Mouse (Mus musculus) embryonic stem cell, embryonic (primary cell): ENCODE measurements at regions not wholly inside any gene's neighbourhood (a gene's known extent, or its start where the extent isn't known, plus 50 kb on each side); places are given as distances from the start of the nearest gene placed in this dataset.

Source experiments
- CTCF ChIA-PET, 4 experiments: fragments of 300-600 bp in 2 of 4; fragments of 350-600 bp in 2 of 4; sonication (Branson Sonifier 250); formaldehyde crosslinking; loops; one replicate each; lab custom pipeline; 2022; ENCODE audit warnings: inconsistent platforms in 2 of 4; lab: Charles Lee
- POLR2A ChIA-PET, 4 experiments: fragments of 300-600 bp in 2 of 4; fragments of 350-600 bp in 2 of 4; sonication (Branson Sonifier 250); formaldehyde crosslinking; loops; one replicate each; lab custom pipeline; 2022; ENCODE audit warnings: antibody characterized with exemption in 4 of 4, inconsistent platforms in 1 of 4; lab: Charles Lee

DNA sequence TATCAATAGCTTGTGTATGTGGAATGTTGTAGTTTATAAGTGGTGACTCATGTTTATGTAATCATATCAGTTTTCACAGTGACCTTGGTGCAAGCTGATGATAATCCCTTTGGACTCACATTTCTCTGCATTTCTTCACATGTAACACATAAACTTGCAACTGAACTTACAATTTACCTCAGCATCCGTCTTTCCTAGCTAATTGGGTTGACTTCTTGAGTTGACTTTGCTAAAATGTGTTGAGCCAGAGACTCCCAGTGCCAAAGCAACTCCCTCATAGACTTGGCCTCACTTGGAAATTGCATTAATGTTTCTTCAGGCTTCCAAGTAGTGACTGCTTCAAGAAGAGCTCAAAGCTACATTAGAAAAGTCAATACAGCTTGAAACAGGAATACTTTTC is 172.4 kb downstream of the Rdh14 start:
- ChIA-PET POLR2A (interaction anchor here in 2 of 4 experiments (0.6 kb wide), 2 partner anchors 435 to 479 kb away, joined by 3 to 4 read pairs; no protein-coding TSS in a partner anchor), CTCF (interaction anchor here in 1 of 4 experiments (0.6 kb wide), 1 partner anchor 9 kb away, joined by 3 read pairs; no protein-coding TSS in a partner anchor)

DNA sequence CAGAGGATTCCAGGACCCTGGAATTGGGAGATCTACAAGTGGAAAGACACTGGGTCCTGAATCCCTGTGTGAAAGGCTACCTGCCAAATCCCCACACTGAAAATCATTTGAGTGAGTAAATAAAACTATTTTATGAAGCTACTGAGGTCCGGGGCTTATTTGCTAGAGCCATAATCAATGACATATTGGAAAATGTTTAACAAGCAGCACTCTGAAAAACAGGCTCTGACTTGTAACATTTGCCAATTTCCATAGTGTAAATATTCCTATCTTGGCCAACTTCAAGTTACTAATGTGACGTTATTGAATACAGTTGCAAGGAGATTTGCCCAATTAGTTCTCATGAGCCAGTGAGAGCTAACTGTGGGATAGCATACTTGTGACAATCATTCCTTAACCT is 177.3 kb downstream of the Rdh14 start:
- ChIA-PET CTCF (no interaction called here), POLR2A (interaction anchor here in 1 of 4 experiments (0.6 kb wide), 1 partner anchor 144 kb away, joined by 3 read pairs; no protein-coding TSS in a partner anchor)

DNA sequence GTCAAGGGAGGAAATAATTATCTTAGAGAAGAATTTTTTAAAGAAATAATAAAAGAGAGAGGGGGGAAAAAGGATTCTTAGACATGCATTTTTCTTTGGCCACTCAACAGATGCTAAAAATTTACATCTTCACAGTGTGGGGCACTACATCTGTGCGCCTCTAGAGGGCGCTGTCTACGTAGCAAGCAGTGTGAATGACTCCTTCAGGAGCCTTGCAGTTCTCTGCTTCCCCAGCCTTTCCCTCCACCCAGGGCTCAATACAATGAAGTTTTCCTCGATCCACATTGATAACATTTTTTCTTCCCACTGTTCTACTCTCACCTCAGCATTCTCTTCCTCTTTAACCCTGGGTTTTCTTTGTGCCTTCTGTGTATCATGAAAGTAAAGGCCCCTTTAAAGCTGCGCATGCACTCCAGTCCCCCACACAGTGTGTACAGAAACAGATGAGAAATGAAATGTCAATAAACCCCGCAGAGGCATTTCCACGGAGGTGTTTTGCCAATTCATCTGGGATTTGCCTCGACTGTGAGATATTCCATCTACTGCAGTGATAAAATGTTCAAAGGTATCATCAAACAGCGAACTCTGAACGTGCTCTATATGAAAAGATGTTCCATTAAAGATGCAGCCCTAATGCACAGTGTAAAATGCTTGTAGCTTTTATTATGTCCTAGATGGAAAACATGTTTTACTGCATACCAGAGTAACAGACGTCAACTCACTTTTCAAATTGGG is 181.2 kb downstream of the Rdh14 start:
- CTCF ChIA-PET = interaction anchor here in 1 of 4 experiments (0.6 to 0.7 kb wide), 4 partner anchors 9 to 1293 kb away, joined by 3 to 7 read pairs (median 3); no protein-coding TSS in a partner anchor
- POLR2A ChIA-PET = interaction anchor here in 2 of 4 experiments (0.8 kb wide), 2 partner anchors 17 to 297 kb away, joined by 3 read pairs; no protein-coding TSS in a partner anchor

GRCm38 (mm10) chr12:10572378-10572650 is 181.7 kb downstream of the Rdh14 start:
- ChIA-PET CTCF (interaction anchor here in 1 of 4 experiments (0.6 to 0.7 kb wide), 3 partner anchors 9 to 1034 kb away, joined by 3 to 7 read pairs (median 3); no protein-coding TSS in a partner anchor), POLR2A (interaction anchor here in 2 of 4 experiments (0.8 kb wide), 2 partner anchors 17 to 296 kb away, joined by 3 read pairs; no protein-coding TSS in a partner anchor)

DNA sequence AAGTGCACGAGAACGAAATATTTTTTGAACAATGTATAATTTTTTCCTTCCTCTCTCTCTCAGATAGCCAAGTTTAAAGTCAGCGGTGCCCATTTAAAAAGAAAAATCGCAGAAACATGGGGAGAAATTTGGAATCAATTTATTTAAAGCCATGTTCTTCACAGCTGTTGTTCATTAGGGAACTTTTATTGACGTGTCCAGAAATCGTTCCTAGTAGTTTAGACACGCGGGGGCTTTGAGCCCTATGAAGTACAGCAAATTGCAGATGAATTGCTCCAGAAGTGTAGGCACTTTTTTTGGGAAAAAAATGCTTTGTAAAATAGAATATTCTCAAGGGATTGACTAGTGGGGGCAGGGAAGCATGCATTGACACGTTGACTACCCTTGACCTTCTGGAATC is 182.8 kb downstream of the Rdh14 start:
- ChIA-PET CTCF (interaction anchor here in 1 of 4 experiments (1.1 kb wide), 1 partner anchor 10 kb away, joined by 4 read pairs; no protein-coding TSS in a partner anchor), POLR2A (no interaction called here)

DNA sequence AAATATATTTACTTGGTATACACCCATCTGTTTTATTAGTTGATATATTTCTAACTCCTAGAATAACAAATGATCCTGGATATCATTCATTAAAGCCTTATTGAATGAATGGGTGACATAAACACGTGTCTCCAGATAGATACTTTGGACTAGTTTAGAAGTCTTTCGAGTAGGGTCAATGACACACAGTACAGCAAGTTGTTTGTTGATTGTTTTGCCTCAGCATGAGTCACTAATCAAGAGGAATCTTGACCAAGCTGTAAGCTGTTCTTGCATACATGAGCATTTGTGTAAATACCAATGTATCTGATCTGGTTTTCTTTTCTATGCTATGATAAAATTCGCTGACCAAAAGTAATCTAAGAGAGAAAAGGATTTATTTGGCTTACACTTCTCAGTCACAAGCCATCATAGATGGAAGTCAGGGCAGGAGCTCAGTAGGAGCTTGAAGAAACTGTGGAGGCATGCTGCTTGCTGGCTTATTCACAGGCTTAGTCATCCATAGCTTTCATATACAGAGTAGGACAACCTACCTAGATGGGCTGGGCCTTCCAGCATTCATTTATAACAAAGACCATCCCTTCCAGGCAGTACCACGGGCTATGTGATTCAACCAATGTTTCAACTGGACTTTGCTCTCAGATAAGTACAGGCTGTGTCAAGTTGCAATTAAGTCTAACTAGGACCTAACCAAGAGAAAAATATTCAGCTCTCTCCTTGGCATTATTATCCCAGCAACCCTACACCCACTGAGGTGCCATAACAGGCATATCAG is 192.5 kb downstream of the Rdh14 start:
- ChIA-PET CTCF (interaction anchor here in 1 of 4 experiments (0.8 kb wide), 2 partner anchors 9 to 10 kb away, joined by 3 to 4 read pairs; no protein-coding TSS in a partner anchor), POLR2A (no interaction called here)

GRCm38 (mm10) chr12:10584026-10584425 is 193.5 kb downstream of the Rdh14 start:
- CTCF ChIA-PET = no interaction called here
- POLR2A ChIA-PET = no interaction called here

DNA sequence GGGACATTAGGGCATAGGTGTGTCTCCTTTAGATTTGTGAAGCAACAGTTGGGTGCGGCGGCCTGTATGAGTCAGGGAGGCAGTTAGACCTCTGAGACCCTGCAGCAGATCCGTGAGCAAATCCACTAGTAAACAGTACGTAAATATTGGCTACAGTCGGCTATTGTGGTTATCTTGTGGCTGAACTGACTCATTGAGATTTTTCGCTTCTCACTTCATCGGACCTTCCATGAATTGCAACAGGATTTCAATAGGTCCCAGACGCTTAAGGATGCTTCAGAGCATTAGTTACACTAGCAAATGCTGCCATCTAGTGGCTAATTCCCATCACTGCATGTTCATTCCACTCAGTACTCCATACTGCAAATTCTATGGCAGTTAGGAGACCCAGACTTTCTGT is 199.0 kb downstream of the Rdh14 start:
- ChIA-PET CTCF (interaction anchor here in 1 of 4 experiments (0.6 kb wide), 1 partner anchor 304 kb away, joined by 3 read pairs; no protein-coding TSS in a partner anchor), POLR2A (no interaction called here)

GRCm38 (mm10) chr12:10597976-10598746 is 207.6 kb downstream of the Rdh14 start:
- ChIA-PET CTCF (interaction anchor here (0.6 to 1.9 kb wide), 6 partner anchors 83 to 697 kb away, joined by 3 to 9 read pairs (median 5); no protein-coding TSS in a partner anchor), POLR2A (no interaction called here)

DNA sequence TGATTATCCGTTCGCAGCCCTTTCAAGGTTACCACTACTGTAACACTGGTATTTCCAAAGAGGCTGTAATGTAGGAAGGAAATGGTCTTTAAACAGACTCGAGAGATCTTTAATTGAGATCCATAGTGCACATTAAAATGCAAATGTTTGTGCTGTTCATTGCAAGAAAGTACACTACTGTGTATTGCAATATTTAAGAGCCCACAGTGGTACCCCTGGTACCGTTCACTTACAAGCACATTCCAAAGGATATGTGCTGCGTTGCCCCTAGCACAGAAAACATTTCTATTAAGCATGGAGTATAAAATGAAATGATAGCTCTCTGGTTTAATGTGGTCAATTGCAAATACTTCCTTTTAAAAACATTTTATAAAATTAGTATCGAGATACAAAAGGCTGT is 209.5 kb downstream of the Rdh14 start:
- CTCF ChIA-PET = interaction anchor here in 1 of 4 experiments (0.9 kb wide), 1 partner anchor 578 kb away, joined by 3 read pairs; no protein-coding TSS in a partner anchor

DNA sequence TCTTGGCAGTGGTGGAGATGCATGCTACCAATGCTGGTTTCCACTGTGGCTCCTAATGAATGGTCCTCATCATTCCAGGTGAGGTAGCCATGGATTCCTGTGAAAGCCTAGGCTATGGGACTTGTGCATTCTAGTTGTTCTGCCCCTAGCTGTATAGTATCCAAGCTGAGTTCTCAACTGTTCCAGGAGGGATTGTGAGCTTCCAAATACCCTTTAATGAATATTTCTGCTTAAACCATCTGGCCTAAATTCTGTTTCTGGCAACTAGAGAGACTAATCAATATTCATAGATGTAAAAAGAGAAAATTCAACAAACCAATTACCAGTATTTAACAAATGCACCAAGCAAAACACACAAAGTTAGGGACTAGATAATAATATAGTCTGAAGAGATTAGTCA is 227.7 kb downstream of the Rdh14 start:
- CTCF ChIA-PET = interaction anchor here in 1 of 4 experiments (1.0 kb wide), 1 partner anchor 17 kb away, joined by 3 read pairs; no protein-coding TSS in a partner anchor
- POLR2A ChIA-PET = no interaction called here

More for the DNA sequence above, 209.5 kb downstream of the Rdh14 start:
- POLR2A ChIA-PET = no interaction called here

DNA sequence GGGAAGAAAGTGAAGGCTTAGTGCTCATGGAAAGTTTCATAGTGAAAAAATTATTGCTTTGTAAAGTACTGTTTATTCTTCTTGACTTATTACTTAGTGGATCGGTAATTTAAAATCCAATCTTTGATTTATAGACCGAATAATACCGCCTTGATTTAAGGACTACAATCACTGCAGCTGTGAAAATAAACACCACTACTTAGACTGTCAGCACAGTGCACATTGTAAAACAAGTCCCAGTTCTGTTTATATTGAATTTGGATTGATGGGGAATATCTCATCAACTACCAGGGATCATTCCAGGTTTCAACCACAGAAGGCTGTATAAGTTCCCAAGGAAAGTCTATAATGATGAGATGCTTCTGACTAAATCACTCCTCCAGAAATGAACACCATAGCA is 230.0 kb downstream of the Rdh14 start:
- CTCF ChIA-PET = no interaction called here
- POLR2A ChIA-PET = no interaction called here

DNA sequence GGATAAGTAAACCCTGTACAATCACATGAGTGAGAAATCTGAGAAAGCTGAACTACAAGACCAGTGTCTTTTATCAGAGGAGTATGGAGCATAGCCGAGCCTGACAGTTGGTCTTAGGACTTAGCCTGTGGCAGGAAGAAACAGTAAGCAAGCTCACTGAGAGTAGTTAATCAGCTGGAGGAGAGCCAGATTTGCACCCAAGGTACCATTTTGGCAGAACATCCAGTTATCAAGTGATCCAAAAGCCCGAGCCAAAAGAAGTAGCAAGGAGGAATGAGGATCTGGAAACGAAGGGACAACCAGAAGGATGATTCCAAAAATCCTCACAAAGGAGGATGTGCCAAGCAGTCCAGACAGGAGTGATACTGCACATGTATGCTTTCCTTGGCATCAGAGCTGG is 248.0 kb downstream of the Rdh14 start:
- POLR2A ChIA-PET = no interaction called here
- CTCF ChIA-PET = no interaction called here

DNA sequence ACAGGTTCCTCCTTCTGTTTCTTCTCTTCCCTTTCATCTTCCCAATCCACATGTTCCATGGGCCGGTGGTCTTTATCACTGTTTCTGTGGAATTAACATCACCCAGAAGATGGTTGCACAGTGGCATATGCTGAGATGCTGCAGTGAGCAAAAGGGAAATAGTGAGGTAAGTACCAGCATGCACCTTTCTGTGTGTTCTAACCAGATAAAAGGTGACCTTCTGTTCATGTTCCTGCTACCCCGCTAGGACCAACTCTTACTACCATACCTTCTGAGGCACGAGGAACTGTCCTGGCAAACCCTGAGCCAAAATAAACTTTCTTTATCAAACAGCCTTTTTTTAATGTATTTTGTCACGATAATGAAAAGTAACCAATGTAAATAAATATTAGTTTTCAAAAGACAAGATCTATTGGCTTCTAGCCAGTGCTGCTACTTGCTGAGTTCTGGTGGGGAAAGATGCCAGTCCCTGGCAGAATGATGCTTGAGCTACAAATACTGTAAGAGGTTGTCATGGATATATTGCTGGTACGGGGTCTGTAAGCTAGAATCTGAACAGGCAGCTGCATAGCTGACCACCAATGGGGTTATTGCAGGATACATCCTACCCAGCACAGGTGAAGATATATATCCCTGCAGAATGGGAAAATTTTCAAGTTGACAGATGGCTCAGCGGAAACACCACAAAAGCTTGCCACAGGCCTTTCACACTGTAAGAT is 264.1 kb downstream of the Rdh14 start:
- POLR2A ChIA-PET = no interaction called here

GRCm38 (mm10) chr12:10655185-10655544 is 264.6 kb downstream of the Rdh14 start:
- ChIA-PET POLR2A (no interaction called here), CTCF (no interaction called here)

More for the DNA sequence above, 264.1 kb downstream of the Rdh14 start:
- CTCF ChIA-PET = no interaction called here

GRCm38 (mm10) chr12:10658826-10659225 is 268.3 kb downstream of the Rdh14 start:
- CTCF ChIA-PET = no interaction called here
- POLR2A ChIA-PET = no interaction called here

- CTCF ChIA-PET = no interaction called here
- POLR2A ChIA-PET = no interaction called here
Measured at GRCm38 (mm10) chr12:10686747-10687146, 296.2 kb downstream of the Rdh14 start.
